Mouse (Mus musculus): ENCODE data around the gene Gm4553. TPM values are rescaled to one million over a fixed set of nuclear protein-coding genes. Genes with fewer than 3 reads are reported as not detected.
"Not testable (repeated sequence)": the region's sequence is repeated elsewhere in the genome, so short reads cannot be mapped to it uniquely, and the experiment has no call there.

Gm4553 gene
- polyA plus RNA-seq, 1 experiment from 2014 or later = not detected

GRCm38 (mm10) chr7:142159366-142159765 is 6.2 kb downstream of the Gm4553 start:
- no peaks in the 10 kb centered on the region for H3K9me3 ChIP-seq
- no peak overlapping the region for H3K9ac ChIP-seq (replicated peaks)
- no peaks in the 10 kb centered on the region for H3K27me3 ChIP-seq
- H3K4me2 ChIP-seq (replicated peaks) = no peak overlapping the region
- H3K4me1 ChIP-seq (replicated peaks) = no peaks in the 10 kb centered on the region
- ATAC-seq = no peak
- no peak overlapping the region for H3K27ac ChIP-seq
- H3K4me3 ChIP-seq (replicated peaks) = no peak overlapping the region
- H3K36me3 ChIP-seq = no peaks in the 10 kb centered on the region
- WGBS = 95% methylated on average over 3 of the region's 3 CpGs

DNA sequence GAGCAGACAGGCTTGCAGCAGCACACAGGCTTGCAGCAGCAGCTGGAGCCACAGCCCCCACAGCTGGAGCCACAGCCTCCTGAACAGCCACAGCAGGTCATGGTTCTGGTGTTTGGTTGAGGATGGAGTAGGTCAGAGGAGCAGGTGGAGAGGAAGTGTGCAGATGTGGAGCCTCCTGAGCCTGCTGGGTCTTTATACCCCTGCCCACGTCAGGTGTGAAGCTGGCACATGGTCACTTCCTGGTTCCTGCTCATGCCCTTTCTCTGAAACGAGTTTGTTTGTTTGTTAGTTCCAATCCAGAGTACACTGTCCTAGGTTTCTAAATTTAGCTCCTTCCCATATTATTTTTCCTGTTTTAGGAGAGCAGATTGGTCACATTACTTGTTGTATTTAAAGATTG is 8.5 kb downstream of the Gm4553 start, which contains the start of gene Gm29735:
Gene Gm29735, minus strand, starts transcription at position 101 of the 400 bp plus-strand sequence.
- not testable (repeated sequence) for H3K36me3 ChIP-seq; H3K27me3 ChIP-seq; H3K4me1 ChIP-seq (replicated peaks); H3K4me2 ChIP-seq (replicated peaks); H3K9ac ChIP-seq (replicated peaks); H3K4me3 ChIP-seq (replicated peaks); H3K9me3 ChIP-seq; H3K27ac ChIP-seq; ATAC-seq
- WGBS = 59% methylated on average over 2 of the region's 2 CpGs

- no peaks in the 10 kb centered on the region for H3K36me3 ChIP-seq
- no peak for ATAC-seq
- WGBS = 78% methylated on average over 1 of the region's 1 CpGs
Measured at GRCm38 (mm10) chr7:142155308-142155707, 10.2 kb downstream of the Gm4553 start.

GRCm38 (mm10) chr7:142152191-142152590 is 13.3 kb downstream of the Gm4553 start:
- H3K9ac ChIP-seq (replicated peaks) = no peak overlapping the region
- 84% methylated on average over 4 of the region's 4 CpGs for WGBS
- H3K4me2 ChIP-seq (replicated peaks) = no peak overlapping the region
- H3K36me3 ChIP-seq = no peaks in the 10 kb centered on the region
- H3K4me1 ChIP-seq (replicated peaks) = no peaks in the 10 kb centered on the region
- no peak overlapping the region for H3K27ac ChIP-seq
- H3K4me3 ChIP-seq (replicated peaks) = no peak overlapping the region
- no peaks in the 10 kb centered on the region for H3K9me3 ChIP-seq
- ATAC-seq = no peak
- no peaks in the 10 kb centered on the region for H3K27me3 ChIP-seq

More at GRCm38 (mm10) chr7:142155308-142155707, 10.2 kb downstream of the Gm4553 start:
- Histone ChIP-seq H3K4me3 (replicated peaks) (no peak overlapping the region), H3K4me1 (replicated peaks) (no peaks in the 10 kb centered on the region), H3K27me3 (no peaks in the 10 kb centered on the region), H3K9ac (replicated peaks) (no peak overlapping the region), H3K9me3 (no peaks in the 10 kb centered on the region), H3K4me2 (replicated peaks) (no peak overlapping the region), H3K27ac (no peak overlapping the region)

DNA sequence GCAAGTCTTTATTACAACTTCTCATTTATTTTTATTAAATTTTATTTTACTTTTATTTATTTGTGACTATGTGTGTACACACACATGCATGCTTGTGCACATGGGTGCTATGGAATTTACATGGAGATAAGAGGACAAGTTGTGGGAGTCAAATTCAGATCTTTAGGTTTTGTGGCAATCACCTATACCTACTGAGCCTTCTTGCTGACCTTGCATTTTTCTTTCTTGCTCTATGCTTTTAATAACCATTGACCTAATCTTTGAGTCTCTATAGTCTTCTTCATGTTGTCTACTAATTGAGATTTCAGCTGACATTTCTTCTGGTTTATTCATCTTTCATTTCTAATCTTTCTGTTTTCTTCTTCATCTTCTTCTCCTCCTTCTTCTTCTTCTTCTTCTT is 16.9 kb downstream of the Gm4553 start:
- H3K4me3 ChIP-seq (replicated peaks) = no peak overlapping the region
- H3K27ac ChIP-seq = no peak overlapping the region
- no peak overlapping the region for H3K9ac ChIP-seq (replicated peaks)
- H3K27me3 ChIP-seq = no peaks in the 10 kb centered on the region; the same call in 1 of the 2 replicates
- H3K4me2 ChIP-seq (replicated peaks) = no peak overlapping the region
- H3K36me3 ChIP-seq = no peaks in the 10 kb centered on the region
- H3K9me3 ChIP-seq = no peaks in the 10 kb centered on the region
- no peaks in the 10 kb centered on the region for H3K4me1 ChIP-seq (replicated peaks)
- no peak for ATAC-seq

DNA sequence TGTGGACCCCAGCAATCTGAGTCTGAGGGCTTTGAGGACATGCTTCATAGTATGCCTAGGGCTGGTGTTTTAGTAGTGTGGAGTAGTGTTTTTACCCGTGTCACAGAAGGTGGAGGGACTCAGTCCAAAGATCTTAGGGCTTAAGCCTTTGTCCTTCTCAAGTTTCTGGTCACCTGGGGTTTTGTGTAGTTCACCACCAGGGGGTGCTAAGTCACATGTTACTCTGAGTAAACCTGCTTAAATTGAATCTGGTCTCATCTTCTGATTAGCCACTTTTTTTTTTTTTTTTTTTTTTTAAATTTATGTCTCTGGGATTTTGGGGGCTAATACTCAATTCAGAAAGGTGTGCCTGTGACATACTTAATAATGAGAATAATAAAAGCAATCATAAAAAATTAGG is 19.5 kb downstream of the Gm4553 start:
- WGBS = 0% methylated on average over 1 of the region's 1 CpGs
- Histone ChIP-seq H3K36me3 (no peaks in the 10 kb centered on the region), H3K27me3 (no peaks in the 10 kb centered on the region; the same call in 1 of the 2 replicates), H3K27ac (no peak overlapping the region), H3K9ac (replicated peaks) (no peak overlapping the region), H3K4me2 (replicated peaks) (no peak overlapping the region), H3K4me1 (replicated peaks) (no peaks in the 10 kb centered on the region), H3K9me3 (no peaks in the 10 kb centered on the region), H3K4me3 (replicated peaks) (no peak overlapping the region)
- ATAC-seq = no peak

DNA sequence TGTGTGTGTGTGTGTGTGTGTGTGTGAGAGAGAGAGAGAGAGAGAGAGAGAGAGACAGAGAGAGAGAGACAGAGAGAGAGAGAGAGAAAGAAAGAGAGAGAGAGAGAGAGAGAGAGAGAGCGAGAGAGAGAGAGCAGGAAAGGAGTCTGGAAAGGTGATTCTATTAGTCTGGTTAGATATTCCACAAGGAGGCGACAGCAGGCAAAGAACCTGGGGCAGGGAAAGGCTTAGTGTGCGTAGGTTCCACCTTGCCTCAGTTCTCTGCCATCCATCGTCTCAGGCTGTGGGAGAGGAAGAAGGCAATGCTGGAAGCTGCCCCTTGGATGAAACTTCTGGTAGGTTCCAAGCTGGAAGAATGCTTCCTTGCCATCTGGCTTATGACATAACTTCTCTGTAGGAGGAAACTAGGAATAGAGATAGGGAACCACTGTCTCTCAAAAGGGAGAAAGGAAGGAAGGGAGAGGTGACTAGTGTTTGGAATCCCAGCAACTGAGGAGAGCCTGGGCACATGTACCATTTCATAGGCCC is 20.1 kb downstream of the Gm4553 start:
- no peak for ATAC-seq
- H3K4me1 ChIP-seq (replicated peaks) = no peaks in the 10 kb centered on the region

DNA sequence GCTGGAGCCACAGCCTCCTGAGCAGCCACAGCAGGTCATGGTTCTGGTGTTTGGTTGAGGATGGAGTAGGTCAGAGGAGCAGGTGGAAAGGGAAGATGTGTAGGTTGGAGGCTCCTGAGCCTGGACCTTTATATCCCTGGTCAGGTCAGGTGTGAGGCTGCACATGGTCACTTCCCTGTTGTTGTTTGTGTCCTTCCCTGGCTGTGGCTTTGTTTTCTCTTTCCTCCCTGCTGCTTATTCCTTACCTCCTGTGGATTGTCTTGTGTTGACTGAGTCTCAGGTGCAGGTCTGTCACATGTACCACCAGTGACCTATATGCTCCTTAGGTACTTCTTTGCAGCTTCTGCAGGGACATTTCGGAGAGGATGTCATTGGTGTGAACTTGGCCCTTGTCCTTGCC is 21.0 kb downstream of the Gm4553 start, which contains the start of gene Gm45337:
Gene Gm45337, minus strand, starts transcription at position 101 of the 400 bp plus-strand sequence.
- Histone ChIP-seq H3K9ac (replicated peaks) (no peak within 1 kb of the TSS), H3K27me3 (no peaks in the 10 kb centered on the region; the same call in 1 of the 2 replicates), H3K4me3 (replicated peaks) (no peak within 1 kb of the TSS), H3K4me1 (replicated peaks) (no peaks in the 10 kb centered on the region), H3K27ac (no peak within 1 kb of the TSS), H3K4me2 (replicated peaks) (no peak within 1 kb of the TSS), H3K9me3 (no peaks in the 10 kb centered on the region), H3K36me3 (no peaks in the 10 kb centered on the region)
- 81% methylated on average over 1 of the region's 1 CpGs for WGBS
- ATAC-seq = no peak

More for the DNA sequence above, 20.1 kb downstream of the Gm4553 start:
- Histone ChIP-seq H3K27ac (no peak overlapping the region), H3K36me3 (no peaks in the 10 kb centered on the region), H3K9me3 (no peaks in the 10 kb centered on the region), H3K4me2 (replicated peaks) (no peak overlapping the region), H3K27me3 (no peaks in the 10 kb centered on the region; the same call in 1 of the 2 replicates), H3K4me3 (replicated peaks) (no peak overlapping the region), H3K9ac (replicated peaks) (no peak overlapping the region)
- WGBS = 37% methylated on average over 4 of the region's 4 CpGs

- not testable (repeated sequence) for H3K9ac ChIP-seq (replicated peaks); H3K4me1 ChIP-seq (replicated peaks); H3K27ac ChIP-seq; H3K36me3 ChIP-seq; H3K9me3 ChIP-seq; H3K4me2 ChIP-seq (replicated peaks); H3K4me3 ChIP-seq (replicated peaks); ATAC-seq; H3K27me3 ChIP-seq
- 71% methylated on average over 1 of the region's 1 CpGs for WGBS
Measured at GRCm38 (mm10) chr7:142143506-142144010, 22.0 kb downstream of the Gm4553 start.

GRCm38 (mm10) chr7:142140696-142141095 is 24.8 kb downstream of the Gm4553 start:
- H3K4me1 ChIP-seq (replicated peaks) = no peaks in the 10 kb centered on the region
- no peak overlapping the region for H3K27ac ChIP-seq
- 65% methylated on average over 1 of the region's 1 CpGs for WGBS
- no peak for ATAC-seq
- H3K4me2 ChIP-seq (replicated peaks) = no peak overlapping the region
- no peaks in the 10 kb centered on the region; the same call in 1 of the 2 replicates for H3K27me3 ChIP-seq
- no peaks in the 10 kb centered on the region for H3K36me3 ChIP-seq
- no peak overlapping the region for H3K9ac ChIP-seq (replicated peaks)
- no peak overlapping the region for H3K4me3 ChIP-seq (replicated peaks)
- H3K9me3 ChIP-seq = no peaks in the 10 kb centered on the region

DNA sequence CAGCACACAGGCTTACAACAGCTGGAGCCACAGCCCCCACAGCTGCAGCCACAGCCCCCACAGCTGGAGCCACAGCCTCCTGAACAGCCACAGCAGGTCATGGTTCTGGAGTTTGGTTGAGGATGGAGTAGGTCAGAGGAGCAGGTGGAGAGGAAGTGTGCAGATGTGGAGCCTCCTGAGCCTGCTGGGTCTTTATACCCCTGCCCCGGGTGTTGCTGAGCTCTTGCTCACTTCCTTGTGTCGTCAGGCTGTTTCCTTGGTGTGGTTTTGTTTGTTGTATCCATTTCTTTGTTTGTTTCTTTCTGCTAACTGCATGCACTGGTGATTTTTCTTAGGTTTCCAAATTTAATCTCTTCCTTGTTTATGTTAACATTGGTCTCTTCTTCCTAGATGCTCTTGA is 29.6 kb downstream of the Gm4553 start, which contains the start of gene Gm39115:
Gene Gm39115, minus strand, starts transcription at position 101 of the 400 bp plus-strand sequence.
- H3K27ac ChIP-seq; H3K4me3 ChIP-seq (replicated peaks); H3K27me3 ChIP-seq; H3K9me3 ChIP-seq; H3K36me3 ChIP-seq; ATAC-seq; H3K4me1 ChIP-seq (replicated peaks); H3K4me2 ChIP-seq (replicated peaks); H3K9ac ChIP-seq (replicated peaks): not testable (repeated sequence)
- WGBS = 57% methylated on average over 2 of the region's 2 CpGs

DNA sequence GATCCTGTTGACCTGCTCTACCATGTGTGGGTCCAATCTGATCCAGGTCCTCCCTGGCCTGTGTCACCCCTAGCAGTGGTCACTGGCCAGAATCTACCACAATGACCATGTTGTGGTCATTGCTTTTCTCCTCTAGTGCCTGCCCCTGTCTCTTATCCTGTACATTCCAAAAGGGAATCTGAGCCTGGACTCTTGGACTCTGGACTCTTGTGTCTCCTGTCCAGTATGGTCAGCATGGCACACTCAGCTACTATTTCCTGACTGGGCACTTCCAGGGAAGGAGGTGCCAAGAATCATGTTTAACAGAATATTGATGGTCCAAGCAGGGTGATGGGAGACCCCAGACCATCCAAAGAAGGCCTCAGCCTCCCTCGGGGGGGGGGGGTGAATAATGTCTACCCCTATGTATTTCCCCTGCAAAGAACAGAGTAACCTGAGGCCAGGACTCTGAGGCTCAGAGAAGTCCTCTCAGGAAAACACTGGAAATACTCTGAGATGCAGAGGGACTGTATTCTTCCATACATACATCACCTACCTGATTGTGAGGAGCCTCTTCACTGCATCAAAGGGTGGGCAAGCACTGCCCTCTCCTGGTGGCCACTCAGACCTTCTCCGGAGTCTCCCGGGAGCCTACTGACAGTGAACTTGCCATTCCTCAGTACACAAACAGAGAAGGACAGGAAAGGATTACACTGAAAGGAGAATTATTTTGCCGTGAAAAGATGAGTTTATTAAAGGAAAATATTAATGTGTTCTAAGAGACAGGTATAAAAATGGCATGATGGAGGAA is 31.1 kb downstream of the Gm4553 start:
- no peak for ATAC-seq
- no peak overlapping the region for H3K27ac ChIP-seq
- no peaks in the 10 kb centered on the region for H3K27me3 ChIP-seq
- no peaks in the 10 kb centered on the region for H3K4me1 ChIP-seq (replicated peaks)
- H3K36me3 ChIP-seq = no peaks in the 10 kb centered on the region
- no peaks in the 10 kb centered on the region for H3K9me3 ChIP-seq
- H3K4me2 ChIP-seq (replicated peaks) = no peak overlapping the region
- no peak overlapping the region for H3K9ac ChIP-seq (replicated peaks)
- no peak overlapping the region for H3K4me3 ChIP-seq (replicated peaks)
- WGBS = 61% methylated on average over 4 of the region's 4 CpGs

Data from midbrain, embryonic 13.5 days (tissue).